Mouse (Mus musculus) E14TG2a.4 (cell line): ENCODE data around the gene Uty.
A peak's percentile ranks its signal among the peaks of the same experiment; 100 is the strongest.

ENCODE experiments used
- H3K27me3 ChIP-seq: 2 replicates; pipeline ENCODE4 v1.6.1; 2014; ENCODE audit warnings: low read length, control low read depth; ENCODE audit not compliant: insufficient read depth
- H3K36me3 ChIP-seq: 2 replicates; pipeline ENCODE4 v1.6.1; 2014; ENCODE audit warnings: low read length, control low read depth; ENCODE audit not compliant: insufficient read depth
- H3K4me1 ChIP-seq: replicated peaks from 2 replicates; pipeline ENCODE4 v1.6.1; 2014; ENCODE audit warnings: low read depth, low read length, control low read depth
- H3K4me3 ChIP-seq: replicated peaks from 2 replicates; pipeline ENCODE4 v1.5.1; 2014; ENCODE audit warnings: mild to moderate bottlenecking, low read length
- H3K9me3 ChIP-seq: 2 replicates; pipeline ENCODE4 v1.6.1; 2014; ENCODE audit warnings: low read length, control low read depth
- CTCF ChIP-seq: conservative IDR thresholded peaks from 2 replicates; pipeline ENCODE4 v1.5.1; 2014; ENCODE audit warnings: low read length
- NANOG ChIP-seq: IDR thresholded peaks from 2 replicates; pipeline ENCODE4 v1.6.1; 2014; ENCODE audit warnings: borderline replicate concordance, low read length, mixed read lengths
- POU5F1 ChIP-seq: IDR thresholded peaks from 2 replicates; pipeline ENCODE4 v1.6.1; 2014; ENCODE audit warnings: low read length, borderline replicate concordance

The Uty gene

GRCm38 (mm10) chrY:1245426-1245863 lies at the start of gene Uty:
Gene Uty (minus strand): TSS chrY:1245759.
- no peaks in the 10 kb centered on the region for H3K9me3 ChIP-seq
- no peaks in the 10 kb centered on the region for H3K36me3 ChIP-seq
- no peaks in the 10 kb centered on the region for H3K27me3 ChIP-seq
- TF ChIP-seq POU5F1: no peak
- no peak for TF ChIP-seq NANOG
- TF ChIP-seq CTCF: no peak
- H3K4me3 ChIP-seq: peak within 1 kb of the TSS; percentile 79
- H3K4me1 ChIP-seq: peaks cover 7% of the 10 kb centered on the region; the same call in 1 of the 2 replicates

GRCm38 (mm10) chrY:1293708-1294107 lies 48.1 kb upstream of the Uty start:
- H3K27me3 ChIP-seq: no peaks in the 10 kb centered on the region
- no peak for TF ChIP-seq CTCF
- TF ChIP-seq NANOG: no peak
- no peak for TF ChIP-seq POU5F1
- H3K36me3 ChIP-seq: no peaks in the 10 kb centered on the region
- no peak overlapping the region for H3K4me3 ChIP-seq
- no peaks in the 10 kb centered on the region for H3K4me1 ChIP-seq
- H3K9me3 ChIP-seq: no peaks in the 10 kb centered on the region

- H3K4me3 ChIP-seq: peak within 1 kb of the TSS; percentile 79
- TF ChIP-seq CTCF: no peak
- no peak for TF ChIP-seq POU5F1
- no peak for TF ChIP-seq NANOG
- no peaks in the 10 kb centered on the region; the same call in 1 of the 2 replicates for H3K9me3 ChIP-seq
- peaks cover 12% of the 10 kb centered on the region for H3K36me3 ChIP-seq
- H3K27me3 ChIP-seq: no peaks in the 10 kb centered on the region
- no peaks in the 10 kb centered on the region for H3K4me1 ChIP-seq
Measured at GRCm38 (mm10) chrY:1286171-1286795, 40.7 kb upstream of the Uty start, which contains the start of gene Ddx3y. Gene Ddx3y (minus strand): TSS chrY:1286629.

GRCm38 (mm10) chrY:1285735-1286134 lies 40.2 kb upstream of the Uty start:
- H3K36me3 ChIP-seq: peaks cover 12% of the 10 kb centered on the region
- no peaks in the 10 kb centered on the region; the same call in 1 of the 2 replicates for H3K9me3 ChIP-seq

GRCm38 (mm10) chrY:1246117-1246516 lies 558 bp upstream of the Uty start:
- H3K4me1 ChIP-seq: 0 out of 2 replicates have a peak, but pooled peaks cover 3% of the 10 kb centered on the region
- TF ChIP-seq CTCF (no peak), NANOG (no peak), POU5F1 (no peak)
- H3K36me3 ChIP-seq: no peaks in the 10 kb centered on the region
- H3K4me3 ChIP-seq: no peak overlapping the region
- no peaks in the 10 kb centered on the region for H3K27me3 ChIP-seq
- H3K9me3 ChIP-seq: no peaks in the 10 kb centered on the region

More at GRCm38 (mm10) chrY:1285735-1286134, 40.2 kb upstream of the Uty start:
- no peaks in the 10 kb centered on the region for H3K4me1 ChIP-seq
- no peaks in the 10 kb centered on the region for H3K27me3 ChIP-seq
- H3K4me3 ChIP-seq: peak overlapping the region; percentile 79
- TF ChIP-seq NANOG (no peak), CTCF (no peak), POU5F1 (no peak)

- H3K4me3 ChIP-seq: peak overlapping the region; percentile 79
- H3K9me3 ChIP-seq: no peaks in the 10 kb centered on the region
- no peaks in the 10 kb centered on the region for H3K36me3 ChIP-seq
- H3K4me1 ChIP-seq: peaks cover 8% of the 10 kb centered on the region; the same call in 1 of the 2 replicates
- no peaks in the 10 kb centered on the region for H3K27me3 ChIP-seq
- no peak for TF ChIP-seq NANOG
- TF ChIP-seq CTCF: no peak
- TF ChIP-seq POU5F1: no peak
Measured at GRCm38 (mm10) chrY:1244940-1245339, 619 bp downstream of the Uty start.

- Histone ChIP-seq H3K27me3 (no peaks in the 10 kb centered on the region), H3K9me3 (no peaks in the 10 kb centered on the region), H3K4me3 (peak overlapping the region; percentile 79), H3K4me1 (peaks cover 8% of the 10 kb centered on the region; the same call in 1 of the 2 replicates), H3K36me3 (no peaks in the 10 kb centered on the region)
- TF ChIP-seq POU5F1: no peak
- no peak for TF ChIP-seq NANOG
- no peak for TF ChIP-seq CTCF
Measured at GRCm38 (mm10) chrY:1244421-1244820, 1.1 kb downstream of the Uty start.

GRCm38 (mm10) chrY:1220001-1220400 lies 25.6 kb downstream of the Uty start:
- Histone ChIP-seq H3K9me3 (no peaks in the 10 kb centered on the region), H3K4me3 (no peak overlapping the region), H3K27me3 (no peaks in the 10 kb centered on the region), H3K36me3 (0 out of 2 replicates have a peak, but pooled peaks cover 3% of the 10 kb centered on the region), H3K4me1 (peaks cover 9% of the 10 kb centered on the region; the same call in 1 of the 2 replicates)
- TF ChIP-seq CTCF (no peak), NANOG (no peak), POU5F1 (no peak)
